Mouse (Mus musculus): ENCODE data around the gene Smim26.

The Smim26 gene

GRCm38 (mm10) chr2:144593951-144594651, at the start of gene Smim26:
Gene Smim26, plus strand, starts transcription at chr2:144594054.
- DNase-seq, result peak; percentile 81 to 91

GRCm38 (mm10) chr2:144544630-144545029, 49.2 kb upstream of the Smim26 start:
- DNase-seq, result no peak

- no peak for DNase-seq
Measured at GRCm38 (mm10) chr2:144545061-144545460, 48.8 kb upstream of the Smim26 start.

GRCm38 (mm10) chr2:144545481-144545880, 48.4 kb upstream of the Smim26 start:
- no peak for DNase-seq

GRCm38 (mm10) chr2:144547559-144547958, 46.3 kb upstream of the Smim26 start:
- DNase-seq, result no peak

- peak; percentile 72 to 73 for DNase-seq
Measured at GRCm38 (mm10) chr2:144550529-144550928, 43.3 kb upstream of the Smim26 start, which contains the start of gene Rbbp9. Gene Rbbp9, minus strand, starts transcription at chr2:144550869.

GRCm38 (mm10) chr2:144553905-144554304, 39.9 kb upstream of the Smim26 start:
- no peak for DNase-seq

GRCm38 (mm10) chr2:144555286-144555819, 38.5 kb upstream of the Smim26 start:
- no peak for DNase-seq

- DNase-seq, result peak; percentile 96 to 98
Measured at GRCm38 (mm10) chr2:144555820-144556552, 37.9 kb upstream of the Smim26 start, which contains the start of gene Sec23b. Gene Sec23b, plus strand, starts transcription at chr2:144556229.

GRCm38 (mm10) chr2:144588723-144589122, 5.1 kb upstream of the Smim26 start:
- no peak for DNase-seq

- DNase-seq, result peak in 1 of 2 experiments; percentile 13
Measured at GRCm38 (mm10) chr2:144593036-144593435, 818 bp upstream of the Smim26 start.

GRCm38 (mm10) chr2:144598006-144598405, 4.2 kb downstream of the Smim26 start:
- no peak for DNase-seq

- DNase-seq, result peak; percentile 95 to 97
Measured at GRCm38 (mm10) chr2:144599831-144600687, 6.2 kb downstream of the Smim26 start, which contains the start of gene Dtd1. Gene Dtd1, plus strand, starts transcription at chr2:144599897.

GRCm38 (mm10) chr2:144601576-144601975, 7.7 kb downstream of the Smim26 start:
- DNase-seq, result no peak

GRCm38 (mm10) chr2:144613956-144614355, 20.1 kb downstream of the Smim26 start:
- DNase-seq, result no peak

- no peak for DNase-seq
Measured at GRCm38 (mm10) chr2:144617074-144617874, 23.4 kb downstream of the Smim26 start.

GRCm38 (mm10) chr2:144621491-144621890, 27.6 kb downstream of the Smim26 start:
- peak; percentile 53 to 55 for DNase-seq

GRCm38 (mm10) chr2:144633551-144633950, 39.7 kb downstream of the Smim26 start:
- DNase-seq, result no peak

GRCm38 (mm10) chr2:144634231-144634630, 40.4 kb downstream of the Smim26 start:
- DNase-seq, result no peak

GRCm38 (mm10) chr2:144634729-144635128, 40.9 kb downstream of the Smim26 start:
- DNase-seq, result no peak

GRCm38 (mm10) chr2:144635644-144636320, 41.9 kb downstream of the Smim26 start:
- DNase-seq, result peak; percentile 59 to 69

Measured in cerebellum, adult 18-20 months (tissue).